Mouse (Mus musculus) G1E (cell line): Measurements from ENCODE around the gene Ntng2. TPM values are rescaled to one million over a fixed set of nuclear protein-coding genes. Genes with fewer than 3 reads are reported as not detected.

ENCODE experiments used
- ATAC-seq: 2 replicates; pipeline ENCODE4 v1.8.0; 2016; ENCODE audit warnings: mild to moderate bottlenecking; ENCODE audit not compliant: insufficient number of reproducible peaks, poor library complexity, low FRiP score, severe bottlenecking; ENCODE audit errors: extremely low read depth
- DNase-seq: peaks from one replicate; pipeline ENCODE4 v3.0.0; 2012; ENCODE audit warnings: low spot score
- H3K27me3 ChIP-seq: 2 replicates; pipeline ENCODE4 v1.6.1; 2012; ENCODE audit warnings: mild to moderate bottlenecking, low read length, inconsistent platforms; ENCODE audit not compliant: insufficient read depth
- H3K36me3 ChIP-seq: replicated peaks from 2 replicates; pipeline ENCODE3; 2012; ENCODE audit warnings: mild to moderate bottlenecking, inconsistent platforms
- H3K4me1 ChIP-seq: 2 replicates; pipeline ENCODE4 v1.6.1; 2012; ENCODE audit warnings: low read depth, low read length, inconsistent platforms, mixed read lengths; ENCODE audit not compliant: insufficient read depth
- H3K4me3 ChIP-seq: 2 replicates; pipeline ENCODE4 v1.5.1; 2012; ENCODE audit warnings: low read depth, mild to moderate bottlenecking, inconsistent platforms, low read length, moderate library complexity, mixed read lengths
- H3K9me3 ChIP-seq: replicated peaks from 2 replicates; pipeline ENCODE4 v1.6.1; 2012; ENCODE audit warnings: inconsistent platforms
- CTCF ChIP-seq: IDR thresholded peaks from 2 replicates; pipeline ENCODE4 v1.5.1; 2012; ENCODE audit warnings: low read depth, low read length, inconsistent platforms, mixed read lengths
- GATA1 ChIP-seq: IDR thresholded peaks from 2 replicates; pipeline ENCODE4 v1.6.1; 2012; ENCODE audit warnings: borderline replicate concordance, low read length, inconsistent platforms, mixed read lengths
- GATA2 ChIP-seq: IDR thresholded peaks from 2 replicates; pipeline ENCODE4 v1.6.1; 2012; ENCODE audit warnings: low read depth, low read length, inconsistent platforms, borderline replicate concordance
- POLR2AphosphoS5 ChIP-seq: IDR thresholded peaks from 2 replicates; pipeline ENCODE4 v1.6.1; 2012; ENCODE audit warnings: low read depth, low read length, inconsistent platforms; ENCODE audit not compliant: insufficient replicate concordance
- TAL1 ChIP-seq: conservative IDR thresholded peaks from 2 replicates; pipeline ENCODE4 v1.6.1; 2012; ENCODE audit warnings: low read depth, low read length, inconsistent platforms, mixed read lengths
- polyA plus RNA-seq: library from polyadenylated mRNA; stranded (reverse); fragments of >175 nt; gene quantifications from 2 replicates; pipeline ENCODE4 v1.2.3, GENCODE M21; 2012
- total RNA-seq, 2 experiments: library from RNA; stranded (forward) in 1 of 2; stranded (reverse) in 1 of 2; fragments of 200-1000 nt in 1 of 2; fragments of >200 nt in 1 of 2; fragmentation: Nextera tagmentation in 1 of 2; gene quantifications; 2 replicates each; pipeline ENCODE4 v1.2.3; 2014 to 2017

Ntng2 gene
- total and polyA plus RNA-seq, 3 experiments, result 0.49 TPM; not detected in 2

- Histone ChIP-seq H3K27me3 (peaks cover 67% of the 10 kb centered on the region), H3K9me3 (no peaks in the 10 kb centered on the region; the same call in 1 of the 2 replicates), H3K36me3 (no peaks in the 10 kb centered on the region), H3K4me1 (no peaks in the 10 kb centered on the region), H3K4me3 (no peak overlapping the region)
- no peak for TF ChIP-seq GATA1
- TF ChIP-seq GATA2, result no peak
- TF ChIP-seq CTCF, result no peak
- no peak for TF ChIP-seq POLR2AphosphoS5
- TF ChIP-seq TAL1, result no peak
- ATAC-seq, result no peak
- DNase-seq, result no peak
Measured at GRCm38 (mm10) chr2:29250263-29251094, 2.3 kb downstream of the Ntng2 start.

- H3K4me3 ChIP-seq, result no peak overlapping the region
- DNase-seq (no peak), ATAC-seq (no peak)
- H3K4me1 ChIP-seq, result no peaks in the 10 kb centered on the region
- H3K27me3 ChIP-seq, result peaks cover 69% of the 10 kb centered on the region
- TF ChIP-seq GATA2 (no peak), TAL1 (no peak), CTCF (no peak), POLR2AphosphoS5 (no peak), GATA1 (no peak)
- no peaks in the 10 kb centered on the region for H3K36me3 ChIP-seq
- no peaks in the 10 kb centered on the region; the same call in 1 of the 2 replicates for H3K9me3 ChIP-seq
Measured at GRCm38 (mm10) chr2:29249852-29250251, 3.0 kb downstream of the Ntng2 start.

- Histone ChIP-seq H3K4me1 (no peaks in the 10 kb centered on the region), H3K27me3 (peaks cover 68% of the 10 kb centered on the region), H3K9me3 (no peaks in the 10 kb centered on the region; the same call in 1 of the 2 replicates), H3K36me3 (no peaks in the 10 kb centered on the region), H3K4me3 (no peak overlapping the region)
- TF ChIP-seq POLR2AphosphoS5 (no peak), TAL1 (no peak), GATA2 (no peak), GATA1 (no peak), CTCF (no peak)
- no peak for DNase-seq
- ATAC-seq, result no peak
Measured at GRCm38 (mm10) chr2:29248551-29248950, 4.3 kb downstream of the Ntng2 start.

GRCm38 (mm10) chr2:29247386-29247785 is 5.4 kb downstream of the Ntng2 start:
- TF ChIP-seq GATA1, result no peak
- no peak for TF ChIP-seq GATA2
- no peak for TF ChIP-seq CTCF
- TF ChIP-seq POLR2AphosphoS5, result no peak
- TF ChIP-seq TAL1, result no peak
- Histone ChIP-seq H3K9me3 (no peaks in the 10 kb centered on the region; the same call in 1 of the 2 replicates), H3K4me3 (no peak overlapping the region), H3K4me1 (no peaks in the 10 kb centered on the region), H3K36me3 (no peaks in the 10 kb centered on the region), H3K27me3 (peaks cover 57% of the 10 kb centered on the region)
- ATAC-seq (no peak), DNase-seq (no peak)

GRCm38 (mm10) chr2:29246891-29247290 is 5.9 kb downstream of the Ntng2 start:
- TF ChIP-seq POLR2AphosphoS5 (no peak), GATA1 (no peak), GATA2 (no peak), TAL1 (no peak), CTCF (no peak)
- Histone ChIP-seq H3K27me3 (peaks cover 52% of the 10 kb centered on the region), H3K9me3 (no peaks in the 10 kb centered on the region; the same call in 1 of the 2 replicates), H3K4me1 (no peaks in the 10 kb centered on the region), H3K36me3 (no peaks in the 10 kb centered on the region), H3K4me3 (no peak overlapping the region)
- DNase-seq, result no peak
- no peak for ATAC-seq

GRCm38 (mm10) chr2:29246275-29246674 is 6.5 kb downstream of the Ntng2 start:
- H3K4me1 ChIP-seq, result no peaks in the 10 kb centered on the region
- no peak for ATAC-seq

More at GRCm38 (mm10) chr2:29246275-29246674, 6.5 kb downstream of the Ntng2 start:
- Histone ChIP-seq H3K4me3 (no peak overlapping the region), H3K9me3 (no peaks in the 10 kb centered on the region; the same call in 1 of the 2 replicates), H3K27me3 (peaks cover 47% of the 10 kb centered on the region), H3K36me3 (no peaks in the 10 kb centered on the region)
- TF ChIP-seq GATA2 (no peak), POLR2AphosphoS5 (no peak), TAL1 (no peak), CTCF (no peak), GATA1 (no peak)
- DNase-seq, result no peak
